Mouse (Mus musculus) megakaryocyte, embryonic 14.5 days (primary cell): ENCODE data around the gene Celf2. TPM values are rescaled to one million over a fixed set of nuclear protein-coding genes. Genes with fewer than 3 reads are reported as not detected.

Source experiments
- H3K27me3 ChIP-seq: replicated peaks from 2 replicates; pipeline ENCODE3; 2012; ENCODE audit warnings: inconsistent platforms
- H3K36me3 ChIP-seq: replicated peaks from 2 replicates; pipeline ENCODE3; 2012; ENCODE audit warnings: low read length, inconsistent platforms, mixed read lengths
- H3K4me1 ChIP-seq: 2 replicates; pipeline ENCODE4 v1.6.1; 2012; ENCODE audit warnings: inconsistent platforms
- H3K4me3 ChIP-seq: replicated peaks from 2 replicates; pipeline ENCODE3; 2012; ENCODE audit warnings: moderate library complexity, mild to moderate bottlenecking, inconsistent platforms
- H3K9me3 ChIP-seq: 2 replicates; pipeline ENCODE4 v1.6.1; 2012; ENCODE audit warnings: inconsistent platforms
- FLI1 ChIP-seq: IDR thresholded peaks from 2 replicates; pipeline ENCODE4 v1.6.1; 2012; ENCODE audit warnings: low read length, inconsistent platforms, mixed read lengths
- GATA1 ChIP-seq: IDR thresholded peaks from 3 replicates; pipeline ENCODE4 v1.6.1; 2012; ENCODE audit warnings: mixed read lengths, low read length, inconsistent platforms, borderline replicate concordance
- polyA plus RNA-seq: library from polyadenylated mRNA; stranded (reverse); fragments of >175 nt; gene quantifications from 2 replicates; pipeline ENCODE4 v1.2.3, GENCODE M21; 2012; ENCODE audit warnings: low replicate concordance; ENCODE audit not compliant: insufficient read depth

Celf2 gene
- polyA plus RNA-seq, 1 experiment, result 4.8 TPM

DNA sequence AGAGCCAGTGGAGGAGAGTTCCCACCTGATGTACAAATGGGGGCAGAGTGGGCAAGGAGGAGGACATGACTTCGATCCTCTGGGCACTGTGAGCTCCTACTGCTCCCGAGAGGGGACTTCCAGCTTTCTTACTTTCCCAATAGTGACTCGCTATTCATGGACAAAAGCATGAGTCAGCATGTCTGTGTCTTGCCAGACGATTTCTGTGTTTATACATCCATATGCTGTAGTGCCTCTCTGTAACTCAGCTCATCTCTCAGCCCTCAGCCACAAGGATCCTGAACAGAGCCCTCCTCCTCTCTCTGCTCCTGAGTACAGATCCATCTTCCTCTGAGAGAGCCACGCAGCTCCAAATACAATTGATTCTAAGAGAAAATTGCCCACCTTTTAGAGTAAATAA lies 20.3 kb upstream of the Celf2 start:
- TF ChIP-seq FLI1, result no peak
- H3K27me3 ChIP-seq, result no peaks in the 10 kb centered on the region
- H3K9me3 ChIP-seq, result no peaks in the 10 kb centered on the region; the same call in 1 of the 2 replicates
- no peaks in the 10 kb centered on the region for H3K4me1 ChIP-seq
- no peak overlapping the region for H3K4me3 ChIP-seq
- H3K36me3 ChIP-seq, result no peaks in the 10 kb centered on the region

DNA sequence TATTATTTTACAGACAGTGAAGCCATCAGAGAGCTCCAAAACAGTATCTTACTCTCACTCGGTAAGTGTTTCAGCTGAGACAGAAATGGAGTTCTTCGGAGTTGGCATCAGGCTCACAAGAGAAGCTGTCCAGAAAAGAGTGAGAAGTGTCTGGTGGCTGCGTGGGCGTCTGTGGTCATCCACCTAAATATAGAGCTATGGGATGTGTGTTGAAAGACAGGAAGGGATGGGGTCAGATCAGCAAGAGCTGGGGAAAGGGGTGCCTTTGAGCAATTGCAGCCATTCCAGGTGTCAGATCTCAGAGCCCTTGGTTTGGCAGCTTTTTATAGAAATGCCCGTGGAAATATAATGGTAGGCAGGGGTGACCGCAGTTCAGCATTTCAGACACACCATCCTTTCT lies 17.3 kb upstream of the Celf2 start:
- Histone ChIP-seq H3K36me3 (no peaks in the 10 kb centered on the region), H3K27me3 (no peaks in the 10 kb centered on the region), H3K4me3 (no peak overlapping the region), H3K9me3 (no peaks in the 10 kb centered on the region; the same call in 1 of the 2 replicates), H3K4me1 (no peaks in the 10 kb centered on the region)
- no peak for TF ChIP-seq GATA1
- TF ChIP-seq FLI1, result no peak

DNA sequence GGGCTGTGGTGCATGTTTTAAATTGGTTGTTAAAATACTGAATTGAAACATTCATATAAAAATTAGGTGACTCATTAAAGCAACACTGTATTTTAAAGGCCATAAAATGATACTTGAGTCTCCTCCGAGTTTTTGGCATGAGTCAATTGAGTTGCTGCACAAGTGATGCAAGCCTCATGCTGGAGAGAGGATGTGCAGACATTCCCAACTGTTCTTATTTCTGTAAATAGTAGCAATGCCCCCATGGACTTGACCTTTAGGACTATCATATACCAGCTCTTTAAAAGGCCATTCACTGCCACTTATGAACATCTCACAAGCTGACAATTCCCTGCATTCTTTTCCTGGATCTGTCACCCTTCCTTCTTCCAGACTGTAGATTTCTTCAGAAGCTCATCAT lies 10.1 kb upstream of the Celf2 start:
- no peak for TF ChIP-seq FLI1
- no peak for TF ChIP-seq GATA1
- Histone ChIP-seq H3K4me1 (no peaks in the 10 kb centered on the region), H3K9me3 (no peaks in the 10 kb centered on the region), H3K27me3 (no peaks in the 10 kb centered on the region), H3K4me3 (no peak overlapping the region), H3K36me3 (no peaks in the 10 kb centered on the region)

DNA sequence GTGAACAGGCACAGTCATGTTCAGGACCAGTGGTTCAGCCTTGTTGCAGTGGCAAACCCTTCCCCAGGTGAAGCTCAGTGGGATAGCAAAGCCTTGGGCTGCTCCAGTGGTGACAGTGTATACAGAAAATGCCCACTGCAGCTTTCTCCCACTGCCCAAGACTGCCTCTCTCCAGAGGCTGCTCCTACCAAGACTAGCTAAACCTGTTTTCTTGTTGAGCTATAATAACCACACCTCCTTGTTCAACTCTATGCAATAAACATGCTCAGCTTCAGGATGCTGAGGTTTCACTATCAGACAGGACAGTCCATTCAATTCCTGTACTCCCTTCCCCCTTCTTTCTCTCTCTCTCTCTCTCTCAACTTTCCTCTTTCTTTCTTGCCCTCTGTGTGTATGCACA lies 15.9 kb downstream of the Celf2 start:
- TF ChIP-seq GATA1, result no peak
- TF ChIP-seq FLI1, result no peak
- H3K9me3 ChIP-seq, result peaks cover 4% of the 10 kb centered on the region; the same call in 1 of the 2 replicates
- H3K4me3 ChIP-seq, result no peak overlapping the region
- no peaks in the 10 kb centered on the region for H3K4me1 ChIP-seq
- no peaks in the 10 kb centered on the region for H3K27me3 ChIP-seq
- H3K36me3 ChIP-seq, result no peaks in the 10 kb centered on the region

DNA sequence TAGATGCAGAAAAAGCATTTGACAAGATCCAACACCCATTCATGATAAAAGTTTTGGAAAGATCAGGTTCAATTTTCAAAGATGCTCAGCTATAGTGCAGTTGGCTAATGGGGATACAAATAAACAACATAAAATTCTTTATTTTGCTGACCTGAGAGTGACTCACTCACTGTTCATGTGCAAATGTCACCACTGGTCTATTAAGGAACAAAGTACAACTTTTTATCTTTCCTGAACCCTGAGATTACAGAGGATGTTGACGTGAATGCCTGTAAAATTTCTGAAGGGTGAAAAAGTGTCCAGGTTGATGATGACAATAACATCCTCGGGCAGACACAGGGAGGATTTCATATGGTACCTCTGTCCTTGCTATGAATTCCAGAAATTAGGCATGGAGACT lies 24.4 kb downstream of the Celf2 start:
- TF ChIP-seq FLI1, result no peak
- Histone ChIP-seq H3K9me3 (no peaks in the 10 kb centered on the region), H3K4me1 (no peaks in the 10 kb centered on the region), H3K4me3 (no peak overlapping the region), H3K27me3 (no peaks in the 10 kb centered on the region), H3K36me3 (no peaks in the 10 kb centered on the region)

DNA sequence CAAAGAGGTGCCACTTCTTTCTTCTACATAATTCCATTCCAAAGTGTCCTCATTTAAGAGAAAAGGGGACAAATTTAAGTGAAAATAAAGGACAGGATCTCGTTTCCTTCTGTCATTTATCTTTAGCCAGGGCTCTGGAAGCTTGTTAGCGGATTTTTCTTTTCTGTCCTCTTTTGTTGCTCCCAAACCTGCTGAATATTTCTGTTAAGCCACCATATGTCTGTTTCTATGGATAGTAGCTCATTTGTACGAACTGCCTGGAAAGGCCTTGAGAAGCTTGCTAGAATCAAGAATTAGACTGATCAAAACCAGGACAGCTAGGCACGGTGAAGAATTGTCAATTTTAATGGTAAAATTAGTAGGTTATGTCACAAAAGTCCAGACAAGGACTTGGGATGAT lies 27.3 kb downstream of the Celf2 start:
- H3K4me1 ChIP-seq, result no peaks in the 10 kb centered on the region
- no peaks in the 10 kb centered on the region for H3K36me3 ChIP-seq
- TF ChIP-seq GATA1, result no peak
- TF ChIP-seq FLI1, result no peak
- H3K27me3 ChIP-seq, result no peaks in the 10 kb centered on the region
- H3K4me3 ChIP-seq, result no peak overlapping the region
- H3K9me3 ChIP-seq, result no peaks in the 10 kb centered on the region

DNA sequence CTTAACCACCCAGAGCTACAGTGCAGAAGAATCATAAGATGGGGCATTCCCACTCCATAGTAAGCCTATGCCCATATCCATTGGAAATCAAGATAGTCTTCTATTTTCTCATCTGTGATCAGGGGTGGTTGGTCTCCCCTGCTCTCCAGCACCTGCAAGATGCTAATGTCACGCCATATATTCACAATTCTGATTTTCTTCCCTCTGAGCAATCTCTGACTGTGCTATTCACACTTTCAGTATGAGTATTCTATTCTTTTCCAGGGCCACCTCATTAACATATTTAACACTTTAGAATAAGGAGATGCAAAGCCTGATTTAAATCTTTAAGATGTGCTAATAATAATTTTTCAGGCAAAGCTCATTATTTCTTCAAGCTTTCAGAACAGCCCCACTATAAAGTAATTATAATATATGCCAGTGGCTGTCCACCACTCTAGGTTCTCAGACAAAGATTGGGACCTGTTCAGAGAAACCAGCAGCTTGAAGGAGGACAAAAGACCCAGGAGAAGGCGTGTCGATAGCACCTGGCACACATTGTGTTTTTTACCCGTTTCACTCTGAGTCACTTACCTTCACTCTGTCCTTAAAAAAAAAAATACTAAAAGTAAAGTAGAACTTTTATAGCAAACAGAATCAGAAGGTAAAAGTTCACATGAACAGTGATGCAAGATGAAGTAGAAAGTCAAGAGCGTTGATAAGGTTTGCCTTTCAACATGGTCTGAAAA lies 48.9 kb downstream of the Celf2 start:
- Histone ChIP-seq H3K4me3 (no peak overlapping the region), H3K4me1 (no peaks in the 10 kb centered on the region), H3K36me3 (no peaks in the 10 kb centered on the region), H3K9me3 (no peaks in the 10 kb centered on the region), H3K27me3 (no peaks in the 10 kb centered on the region)
- no peak for TF ChIP-seq FLI1
- TF ChIP-seq GATA1, result no peak

DNA sequence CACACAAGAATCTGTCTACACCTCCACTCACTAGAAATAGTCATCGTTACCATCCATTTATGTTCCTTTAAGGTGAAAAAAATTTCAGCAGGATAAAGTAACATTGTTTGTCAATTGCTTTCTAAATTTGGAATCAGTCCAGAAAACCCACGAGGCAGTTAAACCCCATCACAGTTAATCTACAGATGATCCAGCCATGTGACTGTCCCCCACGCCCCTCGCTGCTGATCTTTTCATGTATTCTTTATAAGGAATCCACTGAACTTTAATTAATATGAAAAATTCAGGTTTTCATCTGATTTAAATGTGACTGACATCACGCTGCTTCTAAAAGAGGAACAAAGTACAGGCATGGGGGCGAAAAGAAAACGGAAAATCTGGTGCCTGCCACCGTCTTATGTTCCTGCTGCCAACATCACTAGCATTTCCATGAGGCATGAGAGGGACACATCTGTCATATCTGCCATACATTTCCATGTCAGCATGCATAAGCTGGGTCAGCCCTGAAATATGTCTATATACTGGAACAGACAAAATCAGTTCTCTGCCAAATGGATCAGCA lies 70.6 kb downstream of the Celf2 start:
- TF ChIP-seq FLI1 (no peak), GATA1 (no peak)
- no peaks in the 10 kb centered on the region for H3K9me3 ChIP-seq
- H3K36me3 ChIP-seq, result no peaks in the 10 kb centered on the region
- no peaks in the 10 kb centered on the region for H3K27me3 ChIP-seq
- no peaks in the 10 kb centered on the region for H3K4me1 ChIP-seq
- H3K4me3 ChIP-seq, result no peak overlapping the region

DNA sequence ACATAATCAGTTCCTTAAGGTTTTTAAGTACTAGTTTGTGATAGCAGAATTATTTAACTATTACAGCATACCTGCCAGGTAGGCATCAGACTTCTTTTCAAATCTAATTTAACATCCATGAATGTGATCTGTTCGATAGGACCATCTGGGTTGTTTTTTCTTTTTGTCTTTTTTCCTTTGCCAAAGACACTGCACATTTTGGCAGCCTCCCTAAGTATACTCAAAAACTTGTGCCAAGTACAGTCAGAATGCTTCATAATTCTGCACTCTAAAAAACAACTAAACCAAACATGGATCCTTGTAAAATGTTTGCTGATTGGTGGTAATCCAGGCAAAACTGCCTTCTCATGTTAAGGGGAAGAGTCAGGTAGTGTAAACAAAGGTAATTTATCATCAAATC lies 82.9 kb downstream of the Celf2 start:
- TF ChIP-seq FLI1 (no peak), GATA1 (no peak)
- Histone ChIP-seq H3K4me1 (no peaks in the 10 kb centered on the region), H3K36me3 (no peaks in the 10 kb centered on the region), H3K9me3 (no peaks in the 10 kb centered on the region), H3K4me3 (no peak overlapping the region), H3K27me3 (no peaks in the 10 kb centered on the region)

DNA sequence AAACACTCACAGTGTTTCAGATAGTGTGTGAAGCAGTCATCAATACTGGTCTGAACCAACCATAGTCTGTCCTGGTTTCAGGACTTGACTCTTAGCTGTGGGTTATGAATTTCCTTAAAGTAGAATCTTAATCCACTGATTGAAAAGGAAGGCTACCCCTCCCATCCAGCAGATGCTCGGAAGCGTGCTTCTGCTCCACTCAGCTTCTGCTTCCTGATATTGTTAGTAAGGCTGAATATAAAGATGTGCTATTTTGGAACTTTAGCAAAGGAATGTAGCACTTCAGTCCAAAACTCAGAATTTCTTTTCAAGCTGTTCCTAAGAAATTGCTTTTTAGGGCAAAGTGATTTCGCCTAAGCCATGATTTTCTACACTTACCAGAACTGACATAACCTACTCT lies 108.8 kb downstream of the Celf2 start:
- Histone ChIP-seq H3K9me3 (0 out of 2 replicates have a peak, but pooled peaks cover 2% of the 10 kb centered on the region), H3K4me3 (no peak overlapping the region), H3K36me3 (no peaks in the 10 kb centered on the region), H3K4me1 (no peaks in the 10 kb centered on the region), H3K27me3 (no peaks in the 10 kb centered on the region)
- no peak for TF ChIP-seq FLI1
- no peak for TF ChIP-seq GATA1
